ENCODE assay signal across 12 mouse cellular contexts in genomic region chr6:31339948-31340250, GRCm38 (mm10). TPM values are rescaled to one million over a fixed set of nuclear protein-coding genes. Genes with fewer than 3 reads are reported as not detected.
A peak's percentile ranks its signal among the peaks of the same experiment; 100 is the strongest.
DNase-seq lines count a peak whose midpoint lies in the region; ATAC-seq and TF ChIP-seq lines count a peak whose summit lies in the region.
"Had no signal": no experiment of that assay in that cellular context is flagged by ENCODE, and none has a peak within 500 bp of the region (broad histone marks: within the 10 kb centered on the region; RNA-seq: fewer than 3 reads in every experiment).

No protein-coding gene starts in this region.

- WGBS in heart, embryonic 16.5 days, result 18% methylated on average over 1 of the region's 1 CpGs
- 41% methylated on average over 1 of the region's 1 CpGs for WGBS in heart, adult 2 months
- 17% methylated on average over 1 of the region's 1 CpGs for WGBS in intestine, embryonic 16.5 days

- peaks cover 9% of the 10 kb centered on the region; the same call in 1 of the 2 replicates for H3K4me1 ChIP-seq in heart, embryonic 16.5 days (ENCODE audit: control insufficient read depth, insufficient read depth, low read length)
- peaks cover 3% of the 10 kb centered on the region; the same call in 1 of the 2 replicates for H3K4me1 ChIP-seq in heart, adult 2 months (ENCODE audit: control insufficient read depth, insufficient read depth, low read length)
- H3K4me1 ChIP-seq in intestine, embryonic 16.5 days (ENCODE audit: control insufficient read depth, insufficient read depth, low read length), result no peaks in the 10 kb centered on the region

- no peak for DNase-seq in heart, adult 2 months
- peak; percentile 25 for DNase-seq in right cerebral cortex, postnatal 14 days
- DNase-seq in right cerebral cortex, postnatal 4 days, result no peak
- DNase-seq in layer of hippocampus, adult 2 months (ENCODE audit: low spot score in 2 of 2), result peak in 1 of 2 experiments; percentile 37
- DNase-seq in urinary bladder, postnatal 14 days (ENCODE audit: low spot score), result no peak
- DNase-seq in right cerebral cortex, postnatal 10 days (ENCODE audit: low spot score in 2 of 2), result no peak
- DNase-seq: lung, postnatal 14 days had no signal

- no peaks in the 10 kb centered on the region for H3K79me2 ChIP-seq in heart, adult 2 months (replicated peaks; ENCODE audit: control insufficient read depth, insufficient read depth, low read length)

- no peak for TF ChIP-seq CTCF in heart, adult 2 months (IDR thresholded peaks at IDR 0.05)
- TF ChIP-seq CTCF in layer of hippocampus, adult 2 months (conservative IDR thresholded peaks at IDR 0.05), result no peak

- no peaks in the 10 kb centered on the region for H3K36me3 ChIP-seq in heart, embryonic 16.5 days (ENCODE audit: control insufficient read depth, insufficient read depth)
- no peaks in the 10 kb centered on the region for H3K36me3 ChIP-seq in heart, adult 2 months (ENCODE audit: control insufficient read depth, insufficient read depth, low read length)
- H3K36me3 ChIP-seq in intestine, embryonic 16.5 days (ENCODE audit: control insufficient read depth, insufficient read depth, low read length), result no peaks in the 10 kb centered on the region
- H3K36me3 ChIP-seq: embryonic facial prominence, embryonic 12.5 days had no signal

- no peak for TF ChIP-seq EP300 in heart, adult 2 months (IDR thresholded peaks at IDR 0.05; ENCODE audit: insufficient read depth, low read depth, low read length)

- no peak overlapping the region for H3K9ac ChIP-seq in heart, embryonic 16.5 days (ENCODE audit: low read length)
- H3K9ac ChIP-seq in heart, adult 2 months (ENCODE audit: low read depth, low read length), result no peak overlapping the region
- H3K9ac ChIP-seq in intestine, embryonic 16.5 days (ENCODE audit: low read depth, low read length), result no peak overlapping the region
- H3K9ac ChIP-seq: embryonic facial prominence, embryonic 12.5 days had no signal

- H3K27me3 ChIP-seq in heart, embryonic 16.5 days (ENCODE audit: control insufficient read depth, insufficient read depth, low read length), result no peaks in the 10 kb centered on the region
- no peaks in the 10 kb centered on the region for H3K27me3 ChIP-seq in heart, adult 2 months (ENCODE audit: control insufficient read depth, insufficient read depth, low read length)
- no peaks in the 10 kb centered on the region for H3K27me3 ChIP-seq in intestine, embryonic 16.5 days (replicated peaks; ENCODE audit: control insufficient read depth, insufficient read depth, low read length)
- H3K27me3 ChIP-seq: embryonic facial prominence, embryonic 12.5 days had no signal

- ATAC-seq in heart, embryonic 16.5 days (replicated peaks; ENCODE audit: extremely low read depth, insufficient read depth, low FRiP score), result 0 out of 2 replicates have a peak, but pooled peaks have one; percentile 28
- no peak for ATAC-seq in intestine, embryonic 16.5 days
- ATAC-seq: activated CD4-positive, CD25-positive, alpha-beta regulatory T cell, adult 4 months had no signal

- H3K27ac ChIP-seq in heart, embryonic 16.5 days (ENCODE audit: low read length), result no peak overlapping the region
- no peak overlapping the region; the same call in 1 of the 2 replicates for H3K27ac ChIP-seq in heart, adult 2 months
- peak overlapping the region; percentile 78 for H3K27ac ChIP-seq in layer of hippocampus, adult 2 months
- H3K27ac ChIP-seq in intestine, embryonic 16.5 days (ENCODE audit: low read length), result no peak overlapping the region
- H3K27ac ChIP-seq: embryonic facial prominence, embryonic 12.5 days had no signal

- TF ChIP-seq POLR2A in heart, adult 2 months (IDR thresholded peaks at IDR 0.05; ENCODE audit: insufficient read depth, low read depth, low read length), result no peak

- intact Hi-C loops in heart, adult 2 months (cut with DNase I), result loop anchor here (5.0 kb wide), 1 partner anchor 37 kb away; no protein-coding TSS in a partner anchor

- H3K9me3 ChIP-seq in heart, embryonic 16.5 days (replicated peaks; ENCODE audit: control insufficient read depth, low read length), result no peaks in the 10 kb centered on the region
- no peaks in the 10 kb centered on the region for H3K9me3 ChIP-seq in intestine, embryonic 16.5 days (ENCODE audit: control insufficient read depth, low read length)
- H3K9me3 ChIP-seq: embryonic facial prominence, embryonic 12.5 days had no signal

- H3K4me2 ChIP-seq in heart, embryonic 16.5 days (ENCODE audit: low read depth, low read length), result no peak overlapping the region
- no peak overlapping the region for H3K4me2 ChIP-seq in intestine, embryonic 16.5 days (ENCODE audit: low read depth, low read length)
- H3K4me2 ChIP-seq: embryonic facial prominence, embryonic 12.5 days; heart, embryonic 11.5 days had no signal

- no peak overlapping the region for H3K4me3 ChIP-seq in heart, embryonic 16.5 days (ENCODE audit: low read length)
- no peak overlapping the region for H3K4me3 ChIP-seq in heart, adult 2 months
- no peak overlapping the region for H3K4me3 ChIP-seq in layer of hippocampus, adult 2 months
- no peak overlapping the region for H3K4me3 ChIP-seq in intestine, embryonic 16.5 days (ENCODE audit: low read length)
- H3K4me3 ChIP-seq: embryonic facial prominence, embryonic 12.5 days had no signal

RNA-seq across cellular contexts. Expression of gene Mkln1, which starts 58.6 kb away (rescaled TPM):
- 214 and 228 TPM in 2 replicates for polyA plus RNA-seq in heart, embryonic 16.5 days (2015; fragmentation: Nextera tagmentation; extraction: Ambion mirVana)
- 100 to 1,000 TPM; 148 to 157 TPM for total RNA-seq in heart, adult 2 months (2021)
- polyA plus RNA-seq in heart, adult 2 months (2012; rRNA removed), result 52.5 and 94.8 TPM in 2 replicates
- 100 to 1,000 TPM; 159 to 164 TPM for total RNA-seq in layer of hippocampus, adult 2 months (2021)
- 168 and 174 TPM in 2 replicates for polyA plus RNA-seq in intestine, embryonic 16.5 days (2015; fragmentation: Nextera tagmentation; extraction: Ambion mirVana)
